Mouse (Mus musculus) neural tube, embryonic 13.5 days (tissue): ENCODE measurements around the gene Slfn14. TPM values are rescaled to one million over a fixed set of nuclear protein-coding genes. Genes with fewer than 3 reads are reported as not detected.
"Not testable (repeated sequence)": the region's sequence is repeated elsewhere in the genome, so short reads cannot be mapped to it uniquely, and the experiment has no call there.

Experiments used
- ATAC-seq: fragments of 200-750 bp; cut with Nextera tagmentation; 2 replicates; pipeline ENCODE4 v1.8.0; 2017; ENCODE audit warnings: low read depth, mild to moderate bottlenecking, moderate TSS enrichment, moderate library complexity
- H3K27ac ChIP-seq: fragments of 300-500 bp; sonication (generic); replicated peaks from 2 replicates; pipeline ENCODE4 v1.5.1; 2015; ENCODE audit warnings: moderate library complexity, mild to moderate bottlenecking, inconsistent platforms
- H3K27me3 ChIP-seq: fragments of 300-500 bp; sonication (generic); 2 replicates; pipeline ENCODE4 v1.6.1; 2015; ENCODE audit warnings: mild to moderate bottlenecking, inconsistent platforms
- H3K36me3 ChIP-seq: fragments of 300-500 bp; sonication (generic); 2 replicates; pipeline ENCODE4 v1.6.1; 2015; ENCODE audit warnings: mild to moderate bottlenecking, inconsistent platforms
- H3K4me1 ChIP-seq: fragments of 300-500 bp; sonication (generic); replicated peaks from 2 replicates; pipeline ENCODE4 v1.6.1; 2015; ENCODE audit warnings: inconsistent platforms
- H3K4me2 ChIP-seq: fragments of 300-500 bp; sonication (generic); 2 replicates; pipeline ENCODE4 v1.6.1; 2015; ENCODE audit warnings: inconsistent platforms, mild to moderate bottlenecking, moderate library complexity
- H3K4me3 ChIP-seq: fragments of 300-500 bp; sonication (generic); 2 replicates; pipeline ENCODE4 v1.5.1; 2015; ENCODE audit warnings: mild to moderate bottlenecking, inconsistent platforms
- H3K9ac ChIP-seq: fragments of 300-500 bp; sonication (generic); 2 replicates; pipeline ENCODE4 v1.6.1; 2015; ENCODE audit warnings: moderate library complexity, mild to moderate bottlenecking, inconsistent platforms
- H3K9me3 ChIP-seq: fragments of 300-500 bp; sonication (generic); 2 replicates; pipeline ENCODE4 v1.6.1; 2016; ENCODE audit warnings: inconsistent platforms
- WGBS: fragments of 180-500 bp; shearing (Covaris S2); methylation state at CpG from one replicate; pipeline ENCODE4 v1.1.7; 2015; 5-methylcytosine and 5-hydroxymethylcytosine counted together
- polyA plus RNA-seq: library from polyadenylated mRNA; unstranded; fragments of >200 nt; fragmentation: Nextera tagmentation; extraction: Ambion mirVana; gene quantifications from 2 replicates; pipeline ENCODE4 v1.2.1, GENCODE M21; 2015

Slfn14 gene
- polyA plus RNA-seq, 1 experiment from 2014 or later, result not detected

DNA sequence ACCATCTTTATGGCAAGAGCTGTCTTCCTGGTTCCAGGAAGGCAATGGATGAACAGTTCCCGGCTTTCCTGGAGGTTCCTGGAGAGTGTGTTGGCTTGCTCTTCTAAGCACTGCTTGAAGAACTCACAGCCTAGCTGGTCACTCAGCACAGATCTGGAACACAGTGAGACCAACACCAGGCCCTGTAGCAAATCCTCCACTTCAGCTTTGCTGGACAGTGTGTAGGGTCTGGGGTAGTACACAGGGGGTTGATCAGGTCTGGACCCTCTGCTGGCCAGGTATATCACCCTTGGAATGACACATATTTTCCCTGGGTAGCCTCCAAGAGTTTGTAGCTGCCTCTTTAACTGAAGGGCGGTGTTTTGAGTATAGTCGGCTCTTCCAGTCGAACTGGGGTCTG is 7.5 kb downstream of the Slfn14 start:
- Histone ChIP-seq H3K4me1 (no peaks in the 10 kb centered on the region), H3K36me3 (no peaks in the 10 kb centered on the region), H3K27me3 (no peaks in the 10 kb centered on the region), H3K27ac (no peak overlapping the region), H3K4me3 (no peak overlapping the region), H3K9ac (no peak overlapping the region), H3K4me2 (no peak overlapping the region), H3K9me3 (no peaks in the 10 kb centered on the region)
- 92% methylated on average over 4 of the region's 4 CpGs for WGBS
- no peak for ATAC-seq

DNA sequence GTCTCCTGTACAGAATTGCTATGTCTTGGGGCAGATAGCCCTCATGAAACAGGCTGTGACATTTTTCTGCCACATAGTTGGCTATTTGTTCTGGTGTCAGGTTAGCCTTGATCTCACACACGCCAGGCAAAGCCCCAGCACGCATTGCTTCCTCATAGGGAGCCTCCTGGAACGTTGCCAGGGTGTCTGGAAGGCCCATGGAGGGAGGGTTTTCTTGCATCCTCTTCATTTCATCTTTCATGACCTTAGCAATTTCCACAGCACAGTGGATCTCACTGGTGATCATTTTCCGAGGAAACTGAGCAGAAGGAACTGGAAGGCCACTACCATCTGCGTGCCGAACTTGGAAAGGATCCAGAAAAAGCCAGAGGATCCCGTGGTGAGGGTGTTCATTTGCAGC is 10.3 kb downstream of the Slfn14 start:
- 73% methylated on average over 7 of the region's 7 CpGs for WGBS
- H3K4me3 ChIP-seq, result no peak overlapping the region
- H3K36me3 ChIP-seq, result no peaks in the 10 kb centered on the region
- no peaks in the 10 kb centered on the region for H3K27me3 ChIP-seq
- no peaks in the 10 kb centered on the region for H3K9me3 ChIP-seq
- ATAC-seq, result no peak
- no peak overlapping the region for H3K9ac ChIP-seq
- H3K27ac ChIP-seq, result no peak overlapping the region
- 0 out of 2 replicates have a peak, but pooled peaks cover 4% of the 10 kb centered on the region for H3K4me1 ChIP-seq
- no peak overlapping the region for H3K4me2 ChIP-seq

DNA sequence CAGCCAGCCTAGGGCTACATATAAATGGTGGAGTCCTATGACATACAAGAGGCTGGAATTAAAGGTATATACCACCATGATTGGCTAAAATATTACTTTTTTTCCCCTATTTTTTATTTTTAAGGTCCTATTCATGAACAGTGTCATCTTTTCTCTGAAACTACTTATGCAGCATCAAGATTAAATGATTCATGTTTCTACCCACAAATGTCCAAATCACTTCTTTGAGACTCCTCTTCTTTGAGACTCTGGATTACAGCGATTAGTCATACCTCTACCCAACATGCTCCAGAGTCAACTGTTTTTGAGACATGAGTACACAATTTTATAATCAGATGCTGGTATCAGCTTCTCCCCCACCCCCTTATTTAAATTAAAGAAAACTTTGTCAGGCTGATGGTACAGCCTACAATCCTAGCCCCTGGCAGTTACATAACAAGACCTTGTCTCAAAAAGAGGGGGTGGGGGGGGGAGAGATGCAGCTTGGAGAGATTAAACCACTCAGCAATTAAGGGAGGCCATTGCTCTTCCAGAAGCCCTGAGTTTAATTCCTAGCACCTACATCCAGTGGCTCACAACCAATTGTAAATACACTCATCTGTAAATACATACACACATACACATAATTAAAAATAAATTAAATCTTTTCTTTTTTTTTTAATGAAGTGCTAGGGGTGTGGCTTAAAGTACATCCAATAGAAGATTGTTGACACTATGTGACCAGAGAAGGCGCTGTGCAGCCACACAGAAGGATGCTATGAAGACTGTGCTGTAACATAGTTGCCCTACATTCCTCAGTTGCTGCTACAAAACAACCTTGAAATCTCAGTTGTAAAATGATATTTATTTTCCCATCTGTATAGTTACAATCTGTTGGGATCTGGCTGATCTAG is 14.3 kb downstream of the Slfn14 start:
- Histone ChIP-seq H3K27ac (peak overlapping the region; percentile 89), H3K4me3 (no peak overlapping the region), H3K9me3 (no peaks in the 10 kb centered on the region), H3K4me1 (peaks cover 8% of the 10 kb centered on the region), H3K4me2 (peak overlapping the region; percentile 64), H3K27me3 (no peaks in the 10 kb centered on the region; the same call in 1 of the 2 replicates), H3K36me3 (no peaks in the 10 kb centered on the region), H3K9ac (no peak overlapping the region)
- 21% methylated on average over 2 of the region's 2 CpGs for WGBS
- no peak; the same call in 1 of the 2 replicates for ATAC-seq

DNA sequence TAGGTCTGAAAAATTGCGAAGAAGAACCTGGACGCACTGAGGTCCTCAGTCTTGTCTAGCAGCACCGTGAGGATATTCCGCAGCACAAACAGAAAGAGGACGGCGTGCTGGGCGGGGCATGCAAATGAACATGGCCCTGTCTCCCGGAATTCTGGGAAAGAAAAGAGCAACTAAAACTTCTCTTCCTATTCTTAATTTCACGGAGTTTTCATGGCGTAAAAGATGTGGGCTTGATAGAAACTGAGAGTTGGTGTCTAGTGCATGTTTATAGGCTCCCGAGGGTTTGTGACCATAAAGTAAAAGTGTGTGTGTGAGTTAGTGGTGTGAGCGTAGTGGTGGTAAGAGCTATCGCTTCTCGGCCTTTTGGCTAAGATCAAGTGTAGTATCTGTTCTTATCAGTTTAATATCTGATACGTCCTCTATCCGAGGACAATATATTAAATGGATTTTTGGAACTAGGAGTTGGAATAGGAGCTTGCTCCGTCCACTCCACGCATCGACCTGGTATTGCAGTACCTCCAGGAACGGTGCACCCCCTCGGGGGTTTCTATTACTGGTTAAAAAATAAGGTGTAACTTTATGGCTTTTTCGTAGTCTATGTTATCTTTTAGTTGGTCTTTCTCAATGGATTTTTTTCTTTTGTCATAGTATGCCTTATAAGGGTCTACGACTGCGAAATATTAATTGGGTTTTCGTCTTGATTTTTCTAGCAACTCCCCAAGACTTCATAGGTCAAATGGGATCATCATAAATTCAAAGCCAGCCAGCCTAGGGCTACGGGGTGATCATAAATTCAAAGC is 15.2 kb downstream of the Slfn14 start:
- peaks cover 8% of the 10 kb centered on the region for H3K4me1 ChIP-seq
- H3K4me3 ChIP-seq, result peak overlapping the region; percentile 51
- H3K27ac ChIP-seq, result peak overlapping the region; percentile 89
- H3K9ac ChIP-seq, result peak overlapping the region; percentile 77
- H3K9me3 ChIP-seq, result no peaks in the 10 kb centered on the region
- under 1% methylated on average over 26 of the region's 26 CpGs for WGBS
- no peaks in the 10 kb centered on the region for H3K36me3 ChIP-seq
- no peaks in the 10 kb centered on the region; the same call in 1 of the 2 replicates for H3K27me3 ChIP-seq
- peak overlapping the region; percentile 64 for H3K4me2 ChIP-seq
- ATAC-seq, result peak; percentile 91

DNA sequence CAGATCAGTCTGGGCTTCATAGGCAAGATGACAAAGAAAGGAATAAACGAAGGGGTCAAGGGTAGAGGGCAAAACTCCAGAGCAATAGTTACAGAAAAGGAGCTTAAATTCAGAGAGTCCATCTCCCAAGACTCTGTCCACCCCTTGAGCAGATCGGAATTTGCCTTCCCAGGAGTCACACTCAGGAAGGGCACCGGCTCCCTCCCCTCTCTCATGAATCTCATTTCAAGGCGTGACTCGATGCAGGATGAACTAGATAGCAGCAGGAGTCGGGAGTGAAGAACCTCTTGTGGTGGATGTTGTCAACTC is 15.7 kb downstream of the Slfn14 start:
- no peaks in the 10 kb centered on the region; the same call in 1 of the 2 replicates for H3K27me3 ChIP-seq
- peaks cover 8% of the 10 kb centered on the region for H3K4me1 ChIP-seq
- peak overlapping the region; percentile 64 for H3K4me2 ChIP-seq
- ATAC-seq, result peak; percentile 74
- H3K4me3 ChIP-seq, result peak overlapping the region; percentile 51
- no peaks in the 10 kb centered on the region for H3K9me3 ChIP-seq
- peak overlapping the region; percentile 77 for H3K9ac ChIP-seq
- peak overlapping the region; percentile 89 for H3K27ac ChIP-seq
- no peaks in the 10 kb centered on the region for H3K36me3 ChIP-seq
- WGBS, result 0% methylated on average over 6 of the region's 6 CpGs

DNA sequence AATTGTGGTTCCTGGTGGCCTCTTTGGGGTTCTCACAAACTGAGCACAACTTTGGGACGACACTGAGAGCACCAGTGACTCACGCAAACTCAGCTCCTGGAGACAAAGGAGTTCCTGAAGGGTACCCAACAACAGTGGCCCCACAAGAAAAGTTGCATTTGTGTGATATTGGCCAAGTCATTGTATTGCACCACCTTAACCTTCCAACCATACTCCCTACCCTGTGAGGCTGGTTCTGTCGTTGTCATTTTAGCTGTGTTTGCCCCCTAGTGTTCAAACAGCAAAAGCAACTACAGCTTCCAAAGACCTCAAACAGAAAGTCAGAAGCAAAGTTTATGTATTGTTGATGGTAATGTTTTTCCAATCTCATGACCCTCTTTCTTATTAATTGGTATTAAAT is 23.4 kb downstream of the Slfn14 start:
- 59% methylated on average over 3 of the region's 3 CpGs for WGBS
- Histone ChIP-seq H3K4me2 (no peak overlapping the region), H3K27me3 (no peaks in the 10 kb centered on the region), H3K9ac (no peak overlapping the region), H3K9me3 (no peaks in the 10 kb centered on the region), H3K4me1 (no peaks in the 10 kb centered on the region), H3K36me3 (no peaks in the 10 kb centered on the region), H3K4me3 (no peak overlapping the region), H3K27ac (no peak overlapping the region)
- no peak for ATAC-seq

DNA sequence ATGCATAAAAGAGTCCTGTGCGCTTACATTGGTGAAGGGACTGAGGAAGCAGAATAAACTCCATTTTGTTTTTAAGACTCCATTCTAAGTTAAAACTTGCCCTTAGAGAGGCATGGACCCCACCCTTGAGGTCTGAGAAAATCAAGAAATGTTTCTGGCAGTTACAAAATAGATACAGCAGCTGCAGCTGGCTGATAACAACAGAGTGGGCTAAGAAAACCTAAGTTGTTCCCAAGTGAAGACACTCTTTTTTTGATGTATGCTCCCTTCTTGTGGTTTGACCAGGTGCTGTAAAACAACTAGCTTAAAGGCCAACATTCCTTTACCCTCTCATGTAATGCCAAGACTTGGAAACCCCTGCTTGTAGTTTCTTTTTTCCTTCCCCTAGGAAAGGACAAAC is 23.9 kb downstream of the Slfn14 start:
- H3K9ac ChIP-seq, result no peak overlapping the region
- no peak for ATAC-seq
- no peaks in the 10 kb centered on the region for H3K27me3 ChIP-seq
- H3K4me2 ChIP-seq, result no peak overlapping the region
- H3K4me1 ChIP-seq, result no peaks in the 10 kb centered on the region
- no peak overlapping the region for H3K4me3 ChIP-seq
- no peaks in the 10 kb centered on the region for H3K9me3 ChIP-seq
- no peaks in the 10 kb centered on the region for H3K36me3 ChIP-seq
- 98% methylated on average over 1 of the region's 1 CpGs for WGBS
- no peak overlapping the region for H3K27ac ChIP-seq

DNA sequence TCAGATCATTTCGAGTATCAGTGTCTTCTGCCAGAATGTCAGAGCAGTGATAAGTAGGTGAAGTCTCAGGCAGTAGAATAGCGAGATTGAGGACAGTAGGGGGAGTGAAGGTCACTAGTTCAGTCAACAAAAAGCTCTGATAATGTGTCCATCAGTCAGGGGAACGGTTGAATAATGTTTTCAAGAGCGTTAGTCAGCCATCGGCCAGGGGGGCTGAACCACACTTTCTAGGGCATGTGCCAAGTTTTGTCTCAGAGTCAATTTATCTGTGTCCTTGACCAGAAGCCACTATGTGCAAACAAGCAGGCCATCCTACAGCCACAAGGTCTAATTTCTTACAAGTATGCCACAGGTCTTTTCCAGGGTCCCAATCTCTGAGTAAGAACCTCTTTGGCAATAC is 29.3 kb downstream of the Slfn14 start:
- not testable (repeated sequence) for H3K9ac ChIP-seq, H3K4me2 ChIP-seq, H3K27me3 ChIP-seq, H3K4me1 ChIP-seq, ATAC-seq, H3K27ac ChIP-seq, H3K9me3 ChIP-seq, H3K4me3 ChIP-seq, H3K36me3 ChIP-seq
- WGBS, result 69% methylated on average over 5 of the region's 5 CpGs

DNA sequence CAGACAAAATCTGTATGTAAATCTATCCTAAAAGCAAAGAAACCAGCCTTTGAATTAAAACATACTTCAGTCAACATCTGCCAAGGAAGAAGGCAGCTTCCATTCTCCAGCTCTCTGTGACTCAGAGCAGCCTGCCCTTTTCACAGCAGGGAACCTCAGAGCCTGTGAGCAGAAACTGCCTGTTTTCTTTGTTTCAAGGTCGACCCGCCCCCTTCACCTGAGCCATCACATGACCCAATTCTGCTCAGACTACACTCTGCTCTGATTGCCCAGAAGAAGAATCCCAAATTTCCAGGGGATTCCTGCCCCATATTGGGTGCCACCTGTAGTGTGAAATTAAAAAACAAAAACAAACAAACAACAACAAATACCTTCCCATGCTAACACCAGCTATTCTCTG is 46.7 kb downstream of the Slfn14 start:
- Histone ChIP-seq H3K27ac (no peak overlapping the region), H3K9me3 (no peaks in the 10 kb centered on the region), H3K36me3 (no peaks in the 10 kb centered on the region), H3K27me3 (no peaks in the 10 kb centered on the region), H3K4me2 (no peak overlapping the region), H3K4me3 (no peak overlapping the region), H3K9ac (no peak overlapping the region), H3K4me1 (no peaks in the 10 kb centered on the region)
- 34% methylated on average over 2 of the region's 2 CpGs for WGBS
- no peak for ATAC-seq

DNA sequence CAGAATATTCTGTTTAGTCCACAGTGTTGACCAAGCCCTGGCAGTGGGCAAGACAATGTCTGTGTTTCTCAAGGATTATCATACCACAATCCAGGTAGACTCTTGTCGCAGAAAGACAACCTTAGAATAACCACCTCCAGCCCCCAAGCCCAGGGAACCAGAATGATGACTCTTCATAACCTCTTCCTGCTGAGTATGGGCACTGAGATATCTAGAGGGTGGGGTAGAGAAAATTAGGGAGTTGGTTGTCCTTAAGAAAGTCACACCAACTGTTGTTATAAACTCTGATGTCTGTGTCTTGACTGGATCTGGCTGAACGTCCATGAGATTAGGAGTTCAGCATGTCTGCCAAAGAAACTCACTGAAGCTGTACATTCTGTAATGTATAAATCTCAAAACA is 48.1 kb downstream of the Slfn14 start:
- H3K4me1 ChIP-seq, result no peaks in the 10 kb centered on the region
- no peak overlapping the region for H3K27ac ChIP-seq
- no peaks in the 10 kb centered on the region for H3K36me3 ChIP-seq
- no peak for ATAC-seq
- no peak overlapping the region for H3K9ac ChIP-seq
- H3K27me3 ChIP-seq, result no peaks in the 10 kb centered on the region
- no peak overlapping the region for H3K4me2 ChIP-seq
- no peak overlapping the region for H3K4me3 ChIP-seq
- 91% methylated on average over 2 of the region's 2 CpGs for WGBS
- H3K9me3 ChIP-seq, result no peaks in the 10 kb centered on the region

DNA sequence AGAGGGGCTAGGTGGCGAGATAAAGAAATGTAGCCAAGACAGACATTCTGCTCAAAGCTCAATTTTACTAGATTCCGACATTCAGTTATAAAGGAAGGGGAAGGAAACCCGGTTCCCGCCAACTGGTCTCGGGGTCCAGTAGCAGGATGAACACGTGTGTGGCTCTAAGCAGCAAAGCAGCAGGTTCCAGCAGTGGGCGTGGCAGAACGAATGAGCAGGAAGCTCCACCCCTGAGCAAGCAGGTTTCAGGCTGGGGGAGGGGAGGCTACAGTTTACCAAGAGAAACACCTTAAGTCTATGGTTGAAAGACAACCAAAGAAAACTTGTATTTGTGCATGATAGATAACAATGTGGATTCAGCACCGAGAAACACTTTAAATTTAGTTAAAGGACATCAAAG is 49.1 kb downstream of the Slfn14 start:
- not testable (repeated sequence) for ATAC-seq, H3K27me3 ChIP-seq, H3K4me3 ChIP-seq, H3K27ac ChIP-seq, H3K4me2 ChIP-seq, H3K9me3 ChIP-seq, H3K4me1 ChIP-seq, H3K36me3 ChIP-seq, H3K9ac ChIP-seq
- WGBS, result 84% methylated on average over 9 of the region's 9 CpGs

DNA sequence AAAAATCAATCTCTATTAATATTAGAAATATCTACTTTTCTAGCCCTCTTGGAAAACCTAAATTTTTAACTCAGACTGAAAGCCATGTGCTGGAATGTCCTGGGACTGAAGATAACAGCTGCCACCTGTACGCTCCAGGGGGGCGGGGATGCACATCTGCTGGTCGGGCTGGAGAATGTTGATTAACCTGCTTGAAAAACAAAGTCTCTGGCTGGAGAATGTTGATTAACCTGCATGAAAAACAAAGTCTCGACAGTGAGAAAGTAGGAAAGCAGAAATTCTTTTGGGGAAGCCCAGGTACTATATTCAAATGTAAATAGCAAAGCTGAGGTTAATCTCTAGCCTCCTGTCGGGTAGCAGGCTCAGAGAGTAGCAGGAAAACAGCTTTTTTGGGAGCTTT is 52.9 kb downstream of the Slfn14 start:
- not testable (repeated sequence) for H3K4me2 ChIP-seq, H3K4me1 ChIP-seq, H3K27me3 ChIP-seq, H3K9me3 ChIP-seq, H3K4me3 ChIP-seq, H3K36me3 ChIP-seq, ATAC-seq, H3K27ac ChIP-seq, H3K9ac ChIP-seq
- WGBS, result 63% methylated on average over 5 of the region's 5 CpGs
